Mouse (Mus musculus) adipocyte (in vitro differentiated cells): Measurements from ENCODE around the gene Gm17482.

Experiments
- DNase-seq: peaks from one replicate; pipeline ENCODE4 v3.0.0-alpha.2; 2016; ENCODE audit warnings: low spot score

Gm17482 gene

DNA sequence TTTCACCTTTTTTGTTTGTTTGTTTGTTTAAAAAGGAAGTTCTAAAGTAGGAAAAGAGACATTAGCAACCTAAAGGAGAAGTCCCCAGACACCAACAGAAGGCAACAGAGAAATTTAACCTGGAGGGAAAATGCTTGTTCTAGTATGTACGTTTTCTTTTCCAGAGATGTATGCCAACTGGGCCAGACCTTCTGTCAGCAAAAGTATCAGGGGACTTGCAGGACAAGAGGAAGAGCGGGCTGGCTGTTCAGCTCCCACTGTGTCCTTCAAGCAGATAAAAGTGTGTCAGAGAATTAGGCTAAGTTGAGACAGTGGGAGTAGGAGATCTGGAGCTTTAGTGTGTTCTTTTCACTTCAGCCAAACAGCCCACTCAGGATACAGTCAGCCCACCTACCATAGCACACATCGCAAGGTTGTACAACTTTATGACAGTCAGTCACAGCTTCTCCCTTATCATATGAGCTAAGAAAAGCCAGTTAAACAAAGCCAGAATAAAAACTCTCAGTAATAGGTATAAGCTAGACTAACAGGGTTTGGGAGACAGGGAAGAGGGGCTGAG is 18.4 kb downstream of the Gm17482 start:
- no peak for DNase-seq

- DNase-seq, result no peak
These were observed 24.4 kb downstream of the Gm17482 start for GRCm38 (mm10) chr6:115251531-115251985.

DNA sequence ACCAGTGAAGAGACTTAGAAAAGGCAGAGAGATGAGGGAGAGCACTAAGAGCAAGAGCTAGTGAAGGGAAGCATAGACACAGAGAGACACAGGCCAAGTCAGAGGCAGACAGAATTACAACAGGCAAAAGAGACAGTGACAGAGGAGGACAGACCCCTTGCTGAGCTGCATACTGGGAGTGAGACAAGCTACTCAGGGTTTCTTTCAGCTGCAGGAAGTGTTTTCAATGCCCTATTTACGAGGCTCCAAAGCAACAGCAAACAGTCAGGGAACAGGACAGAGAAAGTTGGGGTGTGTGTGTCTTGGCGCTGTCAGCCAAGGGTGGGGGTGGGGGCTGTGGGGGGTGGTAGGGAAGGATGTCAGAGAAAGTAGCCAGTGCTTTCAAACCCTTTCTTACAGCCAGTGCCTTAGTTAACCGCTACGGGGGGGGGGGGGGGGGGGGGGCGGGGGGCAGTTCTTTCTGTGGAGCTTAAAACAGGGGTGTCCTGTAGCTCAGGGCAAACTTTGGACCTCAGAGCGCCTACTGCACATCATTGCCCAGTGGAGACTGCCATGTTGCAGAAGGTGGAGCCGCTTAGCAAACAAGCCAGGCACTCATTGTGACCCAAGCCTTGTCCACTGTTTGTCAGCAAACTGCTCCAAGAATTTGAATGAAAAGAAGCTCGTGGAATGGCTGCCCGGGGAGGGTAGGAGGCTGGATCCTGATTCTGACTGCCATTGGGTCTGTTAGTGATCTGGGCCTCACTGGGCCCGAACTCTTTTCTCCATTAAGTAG is 25.1 kb downstream of the Gm17482 start, which contains the start of gene Timp4:
TSS of gene Timp4 (minus strand) at position 107 of the 775 bp plus-strand sequence.
- no peak for DNase-seq

GRCm38 (mm10) chr6:115255171-115255570 is 28.0 kb downstream of the Gm17482 start:
- peak; percentile 42 for DNase-seq

DNA sequence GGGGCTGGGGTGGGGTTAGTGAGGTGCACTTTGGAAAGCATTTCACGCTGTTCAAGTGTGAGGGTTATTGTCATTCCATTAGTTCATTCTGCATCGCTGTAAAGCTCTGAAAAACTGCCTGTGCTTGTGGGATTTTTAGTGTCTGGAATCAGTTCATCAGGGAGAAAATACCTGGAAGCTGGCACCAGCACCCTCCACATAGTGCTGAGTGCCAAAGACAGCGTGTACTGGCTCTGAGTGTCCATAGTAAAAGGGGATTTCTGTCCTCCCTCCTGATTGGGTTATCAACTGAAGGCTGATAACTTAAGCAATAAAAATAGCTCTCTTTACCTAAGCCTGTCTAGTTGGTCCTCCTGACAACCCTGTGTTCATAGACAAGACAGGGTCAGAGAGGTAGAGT is 33.4 kb downstream of the Gm17482 start:
- no peak for DNase-seq

GRCm38 (mm10) chr6:115266791-115267190 is 39.6 kb downstream of the Gm17482 start:
- DNase-seq, result no peak

DNA sequence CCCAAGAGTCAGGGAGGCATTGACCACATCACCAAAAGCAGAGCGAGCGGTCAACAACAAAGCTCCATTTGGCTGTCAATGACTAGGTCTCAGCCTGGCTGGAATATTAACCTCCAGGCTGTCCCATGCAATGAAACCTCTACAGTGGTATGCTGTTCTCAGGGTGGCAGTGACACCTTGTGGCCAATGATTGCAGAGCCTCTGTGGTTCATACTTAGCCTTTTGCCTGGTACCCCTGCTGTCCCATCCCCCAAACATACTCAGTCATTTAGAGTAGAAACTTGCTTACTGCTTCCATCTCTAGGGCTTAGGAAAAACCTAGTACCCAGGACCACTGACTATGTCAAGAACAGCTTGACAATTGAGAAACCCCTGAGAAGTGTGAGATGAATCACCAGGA is 40.8 kb downstream of the Gm17482 start:
- peak; percentile 94 for DNase-seq

GRCm38 (mm10) chr6:115268551-115269385 is 41.6 kb downstream of the Gm17482 start:
- no peak for DNase-seq

DNA sequence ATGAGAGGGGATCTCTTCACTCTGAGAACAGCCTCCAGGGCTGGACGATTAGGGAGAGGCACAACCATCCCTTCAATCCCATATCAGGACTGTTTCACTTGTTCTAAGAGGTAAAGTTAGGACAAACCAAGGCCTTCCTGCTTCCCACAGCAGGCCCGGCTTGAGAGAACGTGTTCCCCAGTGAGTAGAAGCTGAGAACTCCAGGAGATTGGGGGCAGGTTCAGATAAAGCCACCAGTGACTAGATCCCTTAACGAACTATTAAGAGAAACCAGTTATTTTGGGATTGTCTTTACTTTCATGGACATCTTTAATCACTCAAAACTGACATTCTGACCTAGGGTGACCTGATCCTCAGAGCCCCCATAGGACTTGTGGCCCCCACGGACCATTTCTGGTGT is 42.4 kb downstream of the Gm17482 start:
- no peak for DNase-seq

GRCm38 (mm10) chr6:115270085-115270484 is 42.9 kb downstream of the Gm17482 start:
- peak; percentile 45 for DNase-seq

- DNase-seq, result no peak
These were observed 44.2 kb downstream of the Gm17482 start for GRCm38 (mm10) chr6:115271326-115271725.

- peak; percentile 86 for DNase-seq
These were observed 44.7 kb downstream of the Gm17482 start for GRCm38 (mm10) chr6:115271866-115272271.

- no peak for DNase-seq
These were observed 46.2 kb downstream of the Gm17482 start for GRCm38 (mm10) chr6:115273346-115273745.

- DNase-seq, result no peak
These were observed 47.6 kb downstream of the Gm17482 start for GRCm38 (mm10) chr6:115274705-115275104.

DNA sequence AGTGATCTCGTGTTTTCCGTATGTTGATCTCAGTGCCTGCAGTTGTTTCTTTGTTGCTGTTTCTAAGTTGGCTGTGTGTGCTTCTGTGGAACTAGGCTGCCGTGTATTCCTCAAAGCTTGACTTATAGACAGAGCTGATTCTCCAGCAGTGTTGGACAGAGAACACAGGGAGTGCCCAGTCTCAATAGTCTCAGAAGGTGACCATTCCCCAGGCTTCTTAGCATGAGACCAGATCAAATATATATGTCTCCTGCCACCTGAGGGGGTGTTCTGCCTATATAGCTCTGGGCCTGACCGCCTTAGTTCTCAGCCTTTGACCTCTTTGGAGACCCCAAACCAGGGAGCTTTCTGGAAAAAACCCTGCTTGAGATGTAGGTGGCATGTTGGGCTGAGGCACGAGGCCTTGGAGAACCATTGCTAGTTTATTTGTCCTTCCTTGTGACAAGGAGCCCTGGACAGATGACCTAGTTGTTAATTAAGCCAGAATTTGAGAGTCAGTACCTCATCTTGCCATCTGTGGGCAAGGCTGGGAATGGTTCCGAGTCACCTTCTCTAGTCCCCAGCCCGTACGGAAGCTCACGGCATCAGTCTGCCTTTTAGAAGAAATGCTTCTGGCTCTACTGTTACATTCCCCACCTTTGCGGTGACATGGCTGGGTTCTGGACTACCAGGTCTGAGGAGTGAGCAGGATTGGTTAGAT is 48.1 kb downstream of the Gm17482 start:
- DNase-seq, result no peak

DNA sequence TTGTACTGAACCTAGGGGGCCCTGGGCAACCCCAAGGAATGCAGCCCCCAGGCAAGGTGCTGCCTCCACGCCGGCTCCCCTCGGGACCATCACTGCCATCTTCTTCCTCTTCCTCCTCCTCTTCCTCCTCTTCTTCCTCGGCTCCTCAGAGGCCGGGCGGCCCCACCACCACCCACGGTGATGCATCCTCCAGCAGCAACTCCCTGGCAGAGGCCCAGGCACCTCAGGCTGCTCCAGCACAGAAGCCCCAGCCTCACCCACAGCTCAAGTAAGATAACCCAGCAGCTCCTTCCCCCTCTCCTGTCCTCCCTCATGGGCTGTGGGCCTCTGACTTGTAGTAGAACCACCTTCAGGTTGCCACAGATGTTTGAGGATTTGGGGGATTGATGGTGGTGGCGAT is 50.9 kb downstream of the Gm17482 start:
- DNase-seq, result no peak

DNA sequence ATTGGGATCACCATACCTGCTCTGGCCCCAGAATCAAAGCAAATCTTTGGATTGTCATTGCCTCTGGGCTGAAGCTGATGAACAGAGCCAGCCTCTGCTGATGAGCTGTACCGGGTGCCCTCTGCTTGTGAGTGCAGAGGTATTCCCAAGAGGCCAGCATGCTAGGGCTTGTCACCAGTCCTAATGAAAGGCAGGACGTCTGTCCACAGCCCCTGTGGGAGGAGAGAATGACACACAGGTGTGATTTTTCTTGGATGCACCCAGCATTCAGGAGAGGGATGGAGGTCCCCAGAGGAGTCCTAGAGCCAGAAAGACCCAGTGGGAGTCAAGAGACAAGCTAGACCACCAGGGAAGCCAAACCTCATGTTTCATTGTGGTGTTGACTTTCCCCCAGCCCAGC is 52.5 kb downstream of the Gm17482 start:
- no peak for DNase-seq

DNA sequence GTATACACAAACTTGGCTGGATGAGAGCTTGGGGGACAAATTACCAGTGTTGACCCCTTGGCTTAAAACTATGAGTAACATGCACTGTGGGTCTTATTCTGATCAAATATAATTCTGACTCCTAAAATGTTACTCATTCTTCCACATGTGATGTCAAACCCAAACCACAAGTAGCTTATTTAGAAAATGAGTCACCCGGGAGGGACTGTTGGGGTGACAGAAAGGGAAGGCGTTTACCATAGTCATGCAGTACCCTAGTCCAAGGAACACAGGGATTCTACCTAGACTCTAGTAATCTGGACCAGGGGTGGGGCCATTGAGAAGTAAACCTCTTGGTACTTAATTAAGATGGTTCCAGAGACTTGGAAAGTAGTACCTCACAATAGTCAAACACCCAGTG is 57.0 kb downstream of the Gm17482 start:
- no peak for DNase-seq

- no peak for DNase-seq
These were observed 59.3 kb downstream of the Gm17482 start for GRCm38 (mm10) chr6:115286441-115286840.

GRCm38 (mm10) chr6:115288223-115288622 is 61.1 kb downstream of the Gm17482 start:
- DNase-seq, result no peak

GRCm38 (mm10) chr6:115290561-115290960 is 63.4 kb downstream of the Gm17482 start:
- peak; percentile 38 for DNase-seq

- no peak for DNase-seq
These were observed 63.9 kb downstream of the Gm17482 start for GRCm38 (mm10) chr6:115291068-115291467.
